Mouse (Mus musculus): Measurements from ENCODE around the gene Mog. TPM values are rescaled to one million over a fixed set of nuclear protein-coding genes. Genes with fewer than 3 reads are reported as not detected.

Gene Mog
- total and polyA plus RNA-seq, 3 experiments: not detected

DNA sequence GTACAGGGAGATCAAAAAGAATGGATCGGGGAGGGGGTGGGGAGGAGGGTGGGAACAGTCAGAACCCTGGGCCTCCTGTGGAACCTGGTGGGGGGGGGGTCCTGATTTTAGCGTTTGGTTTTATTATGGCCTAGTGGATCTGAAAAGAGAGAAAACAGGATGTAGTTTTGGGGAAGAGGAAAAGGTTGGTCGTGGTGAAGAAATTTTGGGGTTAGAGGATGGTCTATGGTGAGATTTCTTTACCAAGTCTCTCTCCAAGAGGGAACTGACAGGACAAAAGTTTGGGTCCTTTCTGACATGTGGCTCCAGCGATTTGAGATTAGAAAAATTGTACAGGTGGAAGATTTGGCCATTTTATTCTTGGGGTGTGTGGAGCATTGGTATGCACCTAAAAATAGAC lies 28.5 kb upstream of the Mog start:
- no peak for DNase-seq (ENCODE audit: extremely low read depth)
- H3K4me1 ChIP-seq (ENCODE audit: control insufficient read depth in 1 of 2, insufficient read depth in 2 of 2): peaks cover 4 to 7% of the 10 kb centered on the region in 2 experiments
- no peak overlapping the region for H3K9ac ChIP-seq (ENCODE audit: insufficient read depth, low read depth)
- no peak overlapping the region for H3K27ac ChIP-seq (ENCODE audit: insufficient read depth, low read depth)
- H3K36me3 ChIP-seq (replicated peaks in 1 of 2; ENCODE audit: control insufficient read depth in 1 of 2, insufficient read depth in 1 of 2, low read length in 1 of 2): peaks cover 8 to 64% of the 10 kb centered on the region in 2 experiments
- in situ Hi-C loops (cut with MboI; ENCODE audit: low pct_ligation_motif_present, low pct_unique_long_range_greater_than_20kb, low sequenced_read_pairs): loop anchor here (5.0 kb wide), 1 partner anchor 134 kb away; no protein-coding TSS in a partner anchor
- TF ChIP-seq KAT2A (IDR thresholded peaks at IDR 0.05; ENCODE audit: insufficient replicate concordance, low read length): no peak
- no peak for TF ChIP-seq ZC3H11A (IDR thresholded peaks at IDR 0.05; ENCODE audit: low read depth, low read length)
- TF ChIP-seq PAX5 (IDR thresholded peaks at IDR 0.05; ENCODE audit: low read length): no peak
- TF ChIP-seq MAZ (IDR thresholded peaks at IDR 0.05; ENCODE audit: low read depth, low read length): no peak
- no peak for TF ChIP-seq UBTF (IDR thresholded peaks at IDR 0.05; ENCODE audit: low read depth, low read length)
- no peak for TF ChIP-seq CHD1 (IDR thresholded peaks at IDR 0.05; ENCODE audit: low read depth, low read length)
- no peak for TF ChIP-seq RAD21 (IDR thresholded peaks at IDR 0.05; ENCODE audit: low read depth, low read length)
- TF ChIP-seq RCOR1 (conservative IDR thresholded peaks at IDR 0.05; ENCODE audit: low read depth, low read length): no peak
- TF ChIP-seq BHLHE40 (IDR thresholded peaks at IDR 0.05; ENCODE audit: low read depth, low read length): no peak
- TF ChIP-seq ELF1 (IDR thresholded peaks at IDR 0.05; ENCODE audit: low read depth, low read length): no peak
- TF ChIP-seq JUND (conservative IDR thresholded peaks at IDR 0.05; ENCODE audit: low read depth, low read length): no peak
- no peak for TF ChIP-seq SIN3A (IDR thresholded peaks at IDR 0.05; ENCODE audit: low read length)
- no peak for TF ChIP-seq CHD2 (IDR thresholded peaks at IDR 0.05; ENCODE audit: low read length)
- no peak for TF ChIP-seq MAX (IDR thresholded peaks at IDR 0.05; ENCODE audit: low read length)
- no peak for TF ChIP-seq USF1 (IDR thresholded peaks at IDR 0.05; ENCODE audit: low read depth, low read length)
- no peak for TF ChIP-seq HCFC1 (IDR thresholded peaks at IDR 0.05; ENCODE audit: low read depth, low read length)
- H3K27me3 ChIP-seq (replicated peaks): no peaks in the 10 kb centered on the region
- H3K4me2 ChIP-seq (ENCODE audit: insufficient read depth, low read depth, poor library complexity, severe bottlenecking): no peak overlapping the region
- H3K4me3 ChIP-seq (replicated peaks in 1 of 3; ENCODE audit: low read depth in 2 of 3, low read length in 2 of 3, poor library complexity in 1 of 3): no peak overlapping the region
- no peaks in the 10 kb centered on the region for H3K9me3 ChIP-seq (replicated peaks; ENCODE audit: low read length)
- dilution Hi-C loops (cut with MboI; ENCODE audit: extremely low pct_ligation_motif_present, extremely low pct_unique_long_range_greater_than_20kb, low sequenced_read_pairs): no loop called here
- H3K79me2 ChIP-seq (replicated peaks; ENCODE audit: control insufficient read depth, extremely low read depth, insufficient read depth, poor library complexity, severe bottlenecking): no peaks in the 10 kb centered on the region

DNA sequence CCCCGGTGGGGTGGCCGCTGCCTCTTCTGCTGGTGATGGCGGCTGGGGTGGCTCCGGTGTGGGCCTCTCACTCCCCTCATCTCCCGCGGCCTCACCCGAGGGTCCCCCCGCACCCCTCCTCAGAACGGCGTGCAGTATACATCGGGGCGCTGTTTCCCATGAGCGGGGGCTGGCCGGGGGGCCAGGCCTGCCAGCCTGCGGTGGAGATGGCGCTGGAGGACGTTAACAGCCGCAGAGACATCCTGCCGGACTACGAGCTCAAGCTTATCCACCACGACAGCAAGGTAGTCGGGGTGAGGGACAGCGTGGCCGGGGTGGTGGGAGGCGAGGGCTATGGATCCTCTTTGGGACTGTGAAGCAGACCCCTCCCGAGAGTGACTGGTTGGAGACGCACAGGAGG lies 27.7 kb upstream of the Mog start:
- H3K4me3 ChIP-seq (replicated peaks in 1 of 3; ENCODE audit: low read depth in 2 of 3, low read length in 2 of 3, poor library complexity in 1 of 3): no peak overlapping the region
- H3K9ac ChIP-seq (ENCODE audit: insufficient read depth, low read depth): no peak overlapping the region
- H3K79me2 ChIP-seq (replicated peaks; ENCODE audit: control insufficient read depth, extremely low read depth, insufficient read depth, poor library complexity, severe bottlenecking): no peaks in the 10 kb centered on the region
- in situ Hi-C loops (cut with MboI; ENCODE audit: low pct_ligation_motif_present, low pct_unique_long_range_greater_than_20kb, low sequenced_read_pairs) (loop anchor here (5.0 kb wide), 1 partner anchor 134 kb away; no protein-coding TSS in a partner anchor), dilution Hi-C loops (cut with MboI; ENCODE audit: extremely low pct_ligation_motif_present, extremely low pct_unique_long_range_greater_than_20kb, low sequenced_read_pairs) (no loop called here)
- no peak overlapping the region for H3K27ac ChIP-seq (ENCODE audit: insufficient read depth, low read depth)
- H3K36me3 ChIP-seq (replicated peaks in 1 of 2; ENCODE audit: control insufficient read depth in 1 of 2, insufficient read depth in 1 of 2, low read length in 1 of 2): peaks cover 7 to 56% of the 10 kb centered on the region in 2 experiments
- H3K4me1 ChIP-seq (ENCODE audit: control insufficient read depth in 1 of 2, insufficient read depth in 2 of 2): peaks cover 4 to 9% of the 10 kb centered on the region in 2 experiments
- TF ChIP-seq IRF4 (IDR thresholded peaks at IDR 0.05; ENCODE audit: low read depth, low read length) (no peak), ZKSCAN1 (IDR thresholded peaks at IDR 0.05; ENCODE audit: borderline replicate concordance, low read depth, low read length) (no peak), GABPA (IDR thresholded peaks at IDR 0.05; ENCODE audit: insufficient replicate concordance, low read depth, low read length) (no peak), NELFE (IDR thresholded peaks at IDR 0.05; ENCODE audit: low read depth, low read length) (no peak), MAFK (IDR thresholded peaks at IDR 0.05; ENCODE audit: insufficient replicate concordance, low read length) (no peak), SMC3 (IDR thresholded peaks at IDR 0.05; ENCODE audit: low read depth, low read length) (no peak), ETS1 (conservative IDR thresholded peaks at IDR 0.05; ENCODE audit: low read depth, low read length) (no peak), KAT2A (IDR thresholded peaks at IDR 0.05; ENCODE audit: insufficient replicate concordance, low read length) (no peak), PAX5 (IDR thresholded peaks at IDR 0.05; ENCODE audit: low read length) (no peak), CTCF (conservative IDR thresholded peaks at IDR 0.05 in 1 of 2, IDR thresholded peaks at IDR 0.05 in 1 of 2; ENCODE audit: low read depth in 2 of 2, low read length in 2 of 2) (no peak), MAZ (IDR thresholded peaks at IDR 0.05; ENCODE audit: low read depth, low read length) (no peak), USF1 (IDR thresholded peaks at IDR 0.05; ENCODE audit: low read depth, low read length) (no peak), ZMIZ1 (IDR thresholded peaks at IDR 0.05; ENCODE audit: low read depth, low read length) (no peak), ZNF384 (IDR thresholded peaks at IDR 0.05; ENCODE audit: low read depth, low read length) (no peak), JUND (conservative IDR thresholded peaks at IDR 0.05; ENCODE audit: low read depth, low read length) (no peak), MAX (IDR thresholded peaks at IDR 0.05; ENCODE audit: low read length) (no peak), POLR2A (IDR thresholded peaks at IDR 0.05; ENCODE audit: low read depth, low read length) (no peak), BHLHE40 (IDR thresholded peaks at IDR 0.05; ENCODE audit: low read depth, low read length) (no peak)
- DNase-seq (ENCODE audit: extremely low read depth): no peak
- no peak overlapping the region for H3K4me2 ChIP-seq (ENCODE audit: insufficient read depth, low read depth, poor library complexity, severe bottlenecking)
- no peaks in the 10 kb centered on the region for H3K27me3 ChIP-seq (replicated peaks)
- no peaks in the 10 kb centered on the region for H3K9me3 ChIP-seq (replicated peaks; ENCODE audit: low read length)
